Mouse (Mus musculus) ES-Bruce4 (cell line): ENCODE results near the gene Dr1. TPM values are rescaled to one million over a fixed set of nuclear protein-coding genes. Genes with fewer than 3 reads are reported as not detected.

Experiments used
- H3K27ac ChIP-seq: 2 replicates; pipeline ENCODE4 v1.5.1; 2012; ENCODE audit warnings: low read length, inconsistent platforms; ENCODE audit not compliant: insufficient read depth
- H3K27me3 ChIP-seq: 2 replicates; pipeline ENCODE4 v1.6.1; 2012; ENCODE audit warnings: mild to moderate bottlenecking, low read length, inconsistent platforms; ENCODE audit not compliant: control insufficient read depth, poor library complexity, insufficient read depth, severe bottlenecking
- H3K36me3 ChIP-seq: 2 replicates; pipeline ENCODE4 v1.6.1; 2012; ENCODE audit warnings: inconsistent platforms, mild to moderate bottlenecking, low read length, moderate library complexity; ENCODE audit not compliant: control insufficient read depth, poor library complexity, insufficient read depth, severe bottlenecking
- H3K4me1 ChIP-seq: one replicate; pipeline ENCODE4 v1.8.1; 2011; ENCODE audit warnings: low read length; ENCODE audit not compliant: control insufficient read depth, insufficient read depth
- H3K4me3 ChIP-seq: 2 replicates; pipeline ENCODE4 v1.5.1; 2011; ENCODE audit warnings: low read depth, mild to moderate bottlenecking, low read length
- H3K9ac ChIP-seq: 2 replicates; pipeline ENCODE4 v1.6.1; 2012; ENCODE audit warnings: low read depth, mild to moderate bottlenecking, inconsistent platforms; ENCODE audit not compliant: poor library complexity, severe bottlenecking
- H3K9me3 ChIP-seq: replicated peaks from 2 replicates; pipeline ENCODE4 v1.6.1; 2012; ENCODE audit warnings: mild to moderate bottlenecking, low read length, inconsistent platforms; ENCODE audit not compliant: control insufficient read depth, poor library complexity, insufficient read depth, severe bottlenecking
- CTCF ChIP-seq: IDR thresholded peaks from one replicate; pipeline ENCODE4 v1.8.1; 2011; ENCODE audit warnings: low read depth, low read length
- EP300 ChIP-seq: IDR thresholded peaks from 2 replicates; pipeline ENCODE4 v1.6.1; 2011; ENCODE audit warnings: low read depth, low read length; ENCODE audit not compliant: insufficient read depth
- POLR2A ChIP-seq: IDR thresholded peaks from one replicate; pipeline ENCODE4 v1.8.1; 2011; ENCODE audit warnings: low read length; ENCODE audit not compliant: insufficient read depth
- polyA plus RNA-seq: library from polyadenylated mRNA; stranded (reverse); fragments of >200 nt; gene quantifications from 2 replicates; pipeline ENCODE4 v1.2.4, GENCODE M21; 2011; ENCODE audit warnings: low read depth; ENCODE audit not compliant: missing spikeins, insufficient read depth, insufficient read length

Gene Dr1
- 39.6 and 44.7 TPM in 2 replicates for polyA plus RNA-seq

GRCm38 (mm10) chr5:108268127-108269062, at the start of gene Dr1:
Dr1 (plus strand) TSS chr5:108268897.
- TF ChIP-seq POLR2A: peak; percentile 83
- no peak for TF ChIP-seq EP300
- no peaks in the 10 kb centered on the region; the same call in 1 of the 2 replicates for H3K9me3 ChIP-seq
- H3K27ac ChIP-seq: peak within 1 kb of the TSS; percentile 71
- H3K9ac ChIP-seq: peak within 1 kb of the TSS; percentile 91
- H3K36me3 ChIP-seq: peaks cover 13% of the 10 kb centered on the region
- H3K27me3 ChIP-seq: no peaks in the 10 kb centered on the region
- H3K4me1 ChIP-seq: peaks cover 2% of the 10 kb centered on the region
- peak within 1 kb of the TSS; percentile 85 for H3K4me3 ChIP-seq

GRCm38 (mm10) chr5:108224077-108224476, 44.6 kb upstream of the Dr1 start:
- no peaks in the 10 kb centered on the region for H3K4me1 ChIP-seq
- TF ChIP-seq EP300 (no peak), CTCF (no peak), POLR2A (no peak)
- H3K27me3 ChIP-seq: no peaks in the 10 kb centered on the region
- no peak overlapping the region for H3K27ac ChIP-seq
- H3K4me3 ChIP-seq: no peak overlapping the region
- no peak overlapping the region for H3K9ac ChIP-seq
- no peaks in the 10 kb centered on the region for H3K9me3 ChIP-seq
- no peaks in the 10 kb centered on the region; the same call in 1 of the 2 replicates for H3K36me3 ChIP-seq

- no peaks in the 10 kb centered on the region; the same call in 1 of the 2 replicates for H3K36me3 ChIP-seq
- H3K27me3 ChIP-seq: no peaks in the 10 kb centered on the region
- H3K9ac ChIP-seq: no peak overlapping the region
- H3K4me1 ChIP-seq: no peaks in the 10 kb centered on the region
- H3K4me3 ChIP-seq: no peak overlapping the region
- H3K9me3 ChIP-seq: no peaks in the 10 kb centered on the region
- H3K27ac ChIP-seq: no peak overlapping the region
- no peak for TF ChIP-seq CTCF
- TF ChIP-seq POLR2A: no peak
- TF ChIP-seq EP300: no peak
Observed at GRCm38 (mm10) chr5:108226159-108226558, 42.5 kb upstream of the Dr1 start.

GRCm38 (mm10) chr5:108246314-108246765, 22.4 kb upstream of the Dr1 start:
- H3K9me3 ChIP-seq: no peaks in the 10 kb centered on the region
- H3K27me3 ChIP-seq: no peaks in the 10 kb centered on the region
- no peak overlapping the region for H3K4me3 ChIP-seq
- no peaks in the 10 kb centered on the region for H3K4me1 ChIP-seq
- no peak overlapping the region for H3K9ac ChIP-seq
- no peaks in the 10 kb centered on the region for H3K36me3 ChIP-seq
- TF ChIP-seq CTCF: no peak
- no peak for TF ChIP-seq POLR2A
- TF ChIP-seq EP300: no peak
- H3K27ac ChIP-seq: no peak overlapping the region

- no peaks in the 10 kb centered on the region for H3K9me3 ChIP-seq
- no peak overlapping the region for H3K4me3 ChIP-seq
- H3K36me3 ChIP-seq: no peaks in the 10 kb centered on the region
- no peak overlapping the region for H3K27ac ChIP-seq
- no peaks in the 10 kb centered on the region for H3K4me1 ChIP-seq
- no peaks in the 10 kb centered on the region for H3K27me3 ChIP-seq
- no peak overlapping the region for H3K9ac ChIP-seq
- TF ChIP-seq POLR2A: no peak
- no peak for TF ChIP-seq CTCF
Observed at GRCm38 (mm10) chr5:108250033-108250432, 18.7 kb upstream of the Dr1 start.

- TF ChIP-seq EP300 (no peak), CTCF (no peak), POLR2A (no peak)
- H3K27me3 ChIP-seq: no peaks in the 10 kb centered on the region
- no peaks in the 10 kb centered on the region for H3K9me3 ChIP-seq
- H3K36me3 ChIP-seq: no peaks in the 10 kb centered on the region
- no peak overlapping the region for H3K27ac ChIP-seq
- H3K9ac ChIP-seq: no peak overlapping the region
- no peaks in the 10 kb centered on the region for H3K4me1 ChIP-seq
- no peak overlapping the region for H3K4me3 ChIP-seq
Observed at GRCm38 (mm10) chr5:108255259-108255658, 13.4 kb upstream of the Dr1 start.
